Comparison of ENCODE assay signal across 17 mouse cellular contexts in genomic region chr7:51754208-51754888, GRCm38 (mm10).
DNase-seq lines count a peak whose midpoint lies in the region; ATAC-seq and TF ChIP-seq lines count a peak whose summit lies in the region.
"Had no signal": no experiment of that assay in that cellular context is flagged by ENCODE, and none has a peak within 500 bp of the region (broad histone marks: within the 10 kb centered on the region; RNA-seq: fewer than 3 reads in every experiment).

No protein-coding gene starts in this region.

- ATAC-seq in kidney, postnatal 0 days (replicated peaks; ENCODE audit: low FRiP score, low read depth): peak; percentile 90
- ATAC-seq in hindbrain, embryonic 11.5 days (ENCODE audit: low FRiP score): peak; percentile 86
- ATAC-seq in midbrain, embryonic 12.5 days (ENCODE audit: low FRiP score, low read depth): peak; percentile 76
- ATAC-seq in neural tube, embryonic 15.5 days (ENCODE audit: low FRiP score): peak; percentile 56; the same call in 1 of the 2 replicates
- ATAC-seq: forebrain, embryonic 16.5 days; intestine, postnatal 0 days had no signal

- H3K27me3 ChIP-seq in kidney, postnatal 0 days (ENCODE audit: insufficient read depth, low read length): no peaks in the 10 kb centered on the region
- H3K27me3 ChIP-seq in hindbrain, embryonic 11.5 days (ENCODE audit: control insufficient read depth, insufficient read depth, low read length): peaks cover 9% of the 10 kb centered on the region; the same call in 1 of the 2 replicates
- H3K27me3 ChIP-seq in midbrain, embryonic 12.5 days: no peaks in the 10 kb centered on the region; the same call in 1 of the 2 replicates
- H3K27me3 ChIP-seq in neural tube, embryonic 15.5 days (replicated peaks): no peaks in the 10 kb centered on the region
- H3K27me3 ChIP-seq: embryonic facial prominence, embryonic 15.5 days; limb, embryonic 12.5 days had no signal

- H3K27ac ChIP-seq in kidney, postnatal 0 days: no peak overlapping the region
- H3K27ac ChIP-seq in hindbrain, embryonic 11.5 days (ENCODE audit: low read depth, low read length): peak overlapping the region; percentile 70; the same call in 1 of the 2 replicates
- peak overlapping the region; percentile 71 for H3K27ac ChIP-seq in midbrain, embryonic 12.5 days (replicated peaks)
- peak overlapping the region; percentile 42 for H3K27ac ChIP-seq in neural tube, embryonic 15.5 days (replicated peaks)
- H3K27ac ChIP-seq: embryonic facial prominence, embryonic 15.5 days; limb, embryonic 12.5 days had no signal

- no peak for TF ChIP-seq CTCF in kidney, postnatal 0 days (IDR thresholded peaks at IDR 0.05; ENCODE audit: low read depth)

- no peak overlapping the region for H3K4me3 ChIP-seq in kidney, postnatal 0 days (replicated peaks; ENCODE audit: low read depth, low read length)
- no peak overlapping the region for H3K4me3 ChIP-seq in hindbrain, embryonic 11.5 days (ENCODE audit: low read depth, low read length)
- H3K4me3 ChIP-seq in midbrain, embryonic 12.5 days: no peak overlapping the region
- H3K4me3 ChIP-seq in neural tube, embryonic 15.5 days (replicated peaks): no peak overlapping the region
- H3K4me3 ChIP-seq: embryonic facial prominence, embryonic 15.5 days; limb, embryonic 12.5 days had no signal

- WGBS in kidney, postnatal 0 days: 18% methylated on average over 13 of the region's 13 CpGs
- 30% methylated on average over 13 of the region's 13 CpGs for WGBS in hindbrain, embryonic 11.5 days
- 43% methylated on average over 13 of the region's 13 CpGs for WGBS in midbrain, embryonic 12.5 days
- 17% methylated on average over 13 of the region's 13 CpGs for WGBS in neural tube, embryonic 15.5 days

- H3K9me3 ChIP-seq in kidney, postnatal 0 days (replicated peaks; ENCODE audit: low read length): no peaks in the 10 kb centered on the region
- no peaks in the 10 kb centered on the region for H3K9me3 ChIP-seq in hindbrain, embryonic 11.5 days (ENCODE audit: control insufficient read depth, low read length)
- no peaks in the 10 kb centered on the region for H3K9me3 ChIP-seq in midbrain, embryonic 12.5 days
- no peaks in the 10 kb centered on the region for H3K9me3 ChIP-seq in neural tube, embryonic 15.5 days (replicated peaks)
- H3K9me3 ChIP-seq: embryonic facial prominence, embryonic 15.5 days; G1E; limb, embryonic 12.5 days had no signal

- H3K4me2 ChIP-seq in kidney, postnatal 0 days (ENCODE audit: low read length): no peak overlapping the region
- H3K4me2 ChIP-seq in hindbrain, embryonic 11.5 days (replicated peaks; ENCODE audit: low read depth, low read length): no peak overlapping the region
- H3K4me2 ChIP-seq in midbrain, embryonic 12.5 days (replicated peaks): no peak overlapping the region
- no peak overlapping the region for H3K4me2 ChIP-seq in neural tube, embryonic 15.5 days
- H3K4me2 ChIP-seq: embryonic facial prominence, embryonic 15.5 days; limb, embryonic 12.5 days had no signal

- H3K9ac ChIP-seq in kidney, postnatal 0 days (ENCODE audit: low read depth, low read length): no peak overlapping the region
- no peak overlapping the region for H3K9ac ChIP-seq in hindbrain, embryonic 11.5 days (ENCODE audit: low read depth, low read length)
- H3K9ac ChIP-seq in midbrain, embryonic 12.5 days (replicated peaks): no peak overlapping the region
- no peak overlapping the region for H3K9ac ChIP-seq in neural tube, embryonic 15.5 days (replicated peaks)
- H3K9ac ChIP-seq: embryonic facial prominence, embryonic 15.5 days; limb, embryonic 12.5 days had no signal

- DNase-seq in kidney, postnatal 0 days (ENCODE audit: low spot score): peak; percentile 84
- DNase-seq in kidney, adult 9 months: no peak
- peak; percentile 67 for DNase-seq in hindbrain, embryonic 11.5 days (ENCODE audit: low spot score)
- DNase-seq in frontal cortex, postnatal 25 days (ENCODE audit: low spot score in 2 of 2): no peak
- no peak for DNase-seq in lung, postnatal 14 days
- DNase-seq in heart, postnatal 4 days: no peak
- DNase-seq: cerebellum, adult 18-20 months; lung, adult 18-20 months; right cerebral cortex, postnatal 4 days; thymus, postnatal 25 days had no signal

- H3K36me3 ChIP-seq in kidney, postnatal 0 days (ENCODE audit: insufficient read depth, low read length): no peaks in the 10 kb centered on the region
- no peaks in the 10 kb centered on the region for H3K36me3 ChIP-seq in hindbrain, embryonic 11.5 days (ENCODE audit: control insufficient read depth, insufficient read depth, low read length)
- H3K36me3 ChIP-seq in midbrain, embryonic 12.5 days: no peaks in the 10 kb centered on the region
- H3K36me3 ChIP-seq in neural tube, embryonic 15.5 days: no peaks in the 10 kb centered on the region
- H3K36me3 ChIP-seq: embryonic facial prominence, embryonic 15.5 days; G1E; limb, embryonic 12.5 days had no signal

- H3K4me1 ChIP-seq in kidney, postnatal 0 days (replicated peaks; ENCODE audit: insufficient read depth, low read length): no peaks in the 10 kb centered on the region
- no peaks in the 10 kb centered on the region for H3K4me1 ChIP-seq in hindbrain, embryonic 11.5 days (replicated peaks; ENCODE audit: control insufficient read depth, insufficient read depth, low read length)
- H3K4me1 ChIP-seq in midbrain, embryonic 12.5 days: peaks cover 5% of the 10 kb centered on the region
- peaks cover 22% of the 10 kb centered on the region for H3K4me1 ChIP-seq in neural tube, embryonic 15.5 days
- H3K4me1 ChIP-seq: embryonic facial prominence, embryonic 15.5 days had no signal

Comparison
In these comparisons a context has a peak if more than half of its experiments do, and no peak if none do; other contexts are left out.
1. DNase-seq: peak in kidney, postnatal 0 days (single experiment) and hindbrain, embryonic 11.5 days (single experiment); none in kidney, adult 9 months (single experiment), frontal cortex, postnatal 25 days (0 of 2), lung, postnatal 14 days (single experiment) and heart, postnatal 4 days (single experiment).
2. Peak in every context shown above with its lines, with median percentiles within 50 percentile points of each other: ATAC-seq.